Mouse (Mus musculus): ENCODE data around the gene Cbarp. TPM values are rescaled to one million over a fixed set of nuclear protein-coding genes. Genes with fewer than 3 reads are reported as not detected.

Gene Cbarp
- total and polyA plus RNA-seq, 2 experiments from 2014 or later: 1.1 to 5.9 TPM

DNA sequence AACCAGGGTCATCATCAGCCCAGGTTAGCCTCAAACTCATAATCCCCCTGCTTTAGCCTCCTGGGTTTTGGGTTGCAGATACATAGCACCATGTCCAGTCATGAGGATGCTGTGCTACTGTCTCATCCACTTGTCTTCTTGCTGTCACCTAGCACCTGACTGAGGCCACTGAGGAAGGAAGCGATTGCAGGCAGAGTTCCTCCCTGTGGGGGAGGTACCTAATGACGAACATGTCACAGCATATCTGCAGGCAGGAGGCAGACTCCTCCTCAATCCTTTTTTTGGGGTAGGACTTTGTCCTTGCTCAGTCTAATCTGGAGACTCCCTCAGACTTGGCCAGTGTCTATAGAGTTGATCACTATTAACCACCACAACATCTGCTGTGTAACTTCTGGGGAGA, 19.0 kb downstream of the Cbarp start:
- ATAC-seq (ENCODE audit: insufficient read depth, low read depth) (no peak), DNase-seq (ENCODE audit: low spot score) (no peak)
- H3K36me3 ChIP-seq (replicated peaks; ENCODE audit: control insufficient read depth, insufficient read depth, low read length): peaks cover 34% of the 10 kb centered on the region
- H3K27me3 ChIP-seq (ENCODE audit: control insufficient read depth, insufficient read depth, low read length): no peaks in the 10 kb centered on the region
- H3K4me1 ChIP-seq (ENCODE audit: control insufficient read depth, insufficient read depth): peaks cover 29% of the 10 kb centered on the region
- TF ChIP-seq EP300 (IDR thresholded peaks at IDR 0.05; ENCODE audit: low read depth) (no peak), CTCF (IDR thresholded peaks at IDR 0.05; ENCODE audit: low read depth) (no peak)
- no peak overlapping the region for H3K9ac ChIP-seq (replicated peaks; ENCODE audit: low read depth, low read length)
- H3K27ac ChIP-seq (ENCODE audit: low read depth): no peak overlapping the region
- no peak overlapping the region for H3K4me2 ChIP-seq (ENCODE audit: low read depth, low read length)
- H3K4me3 ChIP-seq (ENCODE audit: low read depth, low read length): no peak overlapping the region
- 57% methylated on average over 2 of the region's 2 CpGs for WGBS
- no peaks in the 10 kb centered on the region for H3K9me3 ChIP-seq (replicated peaks; ENCODE audit: control insufficient read depth, low read length)

DNA sequence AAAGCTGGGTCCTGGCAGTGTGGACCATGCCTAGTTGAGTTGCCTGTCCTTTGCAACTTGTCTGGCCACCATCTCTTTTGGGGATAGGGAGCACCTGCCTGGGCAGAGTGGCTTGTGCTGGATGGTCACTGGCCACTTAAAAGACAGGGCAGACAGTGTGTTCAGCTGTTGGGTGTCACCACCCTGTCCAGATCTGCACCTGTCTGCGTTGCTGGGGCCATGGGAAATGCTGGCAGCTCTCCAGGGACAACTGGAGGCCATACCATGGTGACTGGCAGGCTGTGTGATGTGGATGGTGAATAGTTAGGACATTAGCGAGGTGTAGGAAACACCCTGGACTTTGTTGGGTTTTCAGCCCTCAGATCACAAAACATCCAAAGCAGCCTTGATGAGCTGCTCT, 20.5 kb downstream of the Cbarp start:
- Histone ChIP-seq H3K4me2 (ENCODE audit: low read depth, low read length) (no peak overlapping the region), H3K36me3 (replicated peaks; ENCODE audit: control insufficient read depth, insufficient read depth, low read length) (peaks cover 19% of the 10 kb centered on the region; the same call in 1 of the 2 replicates), H3K27me3 (ENCODE audit: control insufficient read depth, insufficient read depth, low read length) (no peaks in the 10 kb centered on the region), H3K27ac (ENCODE audit: low read depth) (no peak overlapping the region), H3K4me1 (ENCODE audit: control insufficient read depth, insufficient read depth) (peaks cover 31% of the 10 kb centered on the region), H3K9ac (replicated peaks; ENCODE audit: low read depth, low read length) (no peak overlapping the region), H3K4me3 (ENCODE audit: low read depth, low read length) (no peak overlapping the region), H3K9me3 (replicated peaks; ENCODE audit: control insufficient read depth, low read length) (no peaks in the 10 kb centered on the region)
- ATAC-seq (ENCODE audit: insufficient read depth, low read depth) (no peak), DNase-seq (ENCODE audit: low spot score) (no peak)
- 43% methylated on average over 2 of the region's 2 CpGs for WGBS
- TF ChIP-seq EP300 (IDR thresholded peaks at IDR 0.05; ENCODE audit: low read depth) (no peak), CTCF (IDR thresholded peaks at IDR 0.05; ENCODE audit: low read depth) (no peak)

DNA sequence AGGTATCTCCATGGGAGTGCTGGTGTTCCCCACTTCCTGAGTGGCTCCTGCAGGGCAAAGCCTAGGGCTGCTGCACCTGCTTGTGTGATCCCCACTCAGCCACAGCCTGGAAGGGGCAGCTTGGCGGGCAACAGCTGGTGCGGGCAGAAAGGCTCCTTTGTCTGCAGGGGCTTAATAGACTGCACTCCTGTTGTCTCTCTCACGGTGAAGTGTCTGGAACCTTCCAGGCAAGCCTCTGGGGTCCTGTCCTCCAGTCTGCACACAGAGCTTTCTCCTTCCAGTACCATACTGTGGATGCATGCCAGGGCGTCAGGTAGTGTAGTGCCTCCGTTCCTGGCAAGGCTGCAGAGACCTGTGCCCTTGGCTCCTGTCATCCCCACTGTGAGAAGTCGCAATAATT, 22.1 kb downstream of the Cbarp start:
- H3K27me3 ChIP-seq (ENCODE audit: control insufficient read depth, insufficient read depth, low read length): no peaks in the 10 kb centered on the region
- 0 out of 2 replicates have a peak overlapping the region, but pooled peaks have one; percentile 25 for H3K9ac ChIP-seq (replicated peaks; ENCODE audit: low read depth, low read length)
- DNase-seq (ENCODE audit: low spot score) (no peak), ATAC-seq (ENCODE audit: insufficient read depth, low read depth) (no peak)
- peaks cover 10% of the 10 kb centered on the region; the same call in 1 of the 2 replicates for H3K36me3 ChIP-seq (replicated peaks; ENCODE audit: control insufficient read depth, insufficient read depth, low read length)
- peaks cover 31% of the 10 kb centered on the region for H3K4me1 ChIP-seq (ENCODE audit: control insufficient read depth, insufficient read depth)
- no peak overlapping the region for H3K4me3 ChIP-seq (ENCODE audit: low read depth, low read length)
- TF ChIP-seq CTCF (IDR thresholded peaks at IDR 0.05; ENCODE audit: low read depth): no peak
- no peak for TF ChIP-seq EP300 (IDR thresholded peaks at IDR 0.05; ENCODE audit: low read depth)
- no peaks in the 10 kb centered on the region for H3K9me3 ChIP-seq (replicated peaks; ENCODE audit: control insufficient read depth, low read length)
- H3K27ac ChIP-seq (ENCODE audit: low read depth): no peak overlapping the region
- 61% methylated on average over 6 of the region's 6 CpGs for WGBS
- H3K4me2 ChIP-seq (ENCODE audit: low read depth, low read length): peak overlapping the region; percentile 93; the same call in 1 of the 2 replicates

- Histone ChIP-seq H3K27ac (ENCODE audit: low read depth) (peak overlapping the region; percentile 71), H3K4me2 (ENCODE audit: low read depth, low read length) (peak overlapping the region; percentile 93), H3K4me3 (ENCODE audit: low read depth, low read length) (peak overlapping the region; percentile 97), H3K9ac (replicated peaks; ENCODE audit: low read depth, low read length) (peak overlapping the region; percentile 92), H3K4me1 (ENCODE audit: control insufficient read depth, insufficient read depth) (peaks cover 31% of the 10 kb centered on the region), H3K27me3 (ENCODE audit: control insufficient read depth, insufficient read depth, low read length) (no peaks in the 10 kb centered on the region), H3K36me3 (replicated peaks; ENCODE audit: control insufficient read depth, insufficient read depth, low read length) (peaks cover 9% of the 10 kb centered on the region; the same call in 1 of the 2 replicates), H3K9me3 (replicated peaks; ENCODE audit: control insufficient read depth, low read length) (no peaks in the 10 kb centered on the region)
- DNase-seq (ENCODE audit: low spot score): no peak
- no peak for ATAC-seq (ENCODE audit: insufficient read depth, low read depth)
- WGBS: 36% methylated on average over 1 of the region's 1 CpGs
- no peak for TF ChIP-seq EP300 (IDR thresholded peaks at IDR 0.05; ENCODE audit: low read depth)
- no peak for TF ChIP-seq CTCF (IDR thresholded peaks at IDR 0.05; ENCODE audit: low read depth)
Measured at GRCm38 (mm10) chr10:80117736-80118135, 22.9 kb downstream of the Cbarp start.

- Histone ChIP-seq H3K9ac (replicated peaks; ENCODE audit: low read depth, low read length) (peak overlapping the region; percentile 92), H3K4me2 (ENCODE audit: low read depth, low read length) (peak overlapping the region; percentile 93), H3K27ac (ENCODE audit: low read depth) (peak overlapping the region; percentile 71), H3K27me3 (ENCODE audit: control insufficient read depth, insufficient read depth, low read length) (no peaks in the 10 kb centered on the region), H3K4me1 (ENCODE audit: control insufficient read depth, insufficient read depth) (peaks cover 31% of the 10 kb centered on the region), H3K4me3 (ENCODE audit: low read depth, low read length) (peak overlapping the region; percentile 97), H3K36me3 (replicated peaks; ENCODE audit: control insufficient read depth, insufficient read depth, low read length) (peaks cover 9% of the 10 kb centered on the region; the same call in 1 of the 2 replicates), H3K9me3 (replicated peaks; ENCODE audit: control insufficient read depth, low read length) (no peaks in the 10 kb centered on the region)
- under 1% methylated on average over 30 of the region's 30 CpGs for WGBS
- no peak for ATAC-seq (ENCODE audit: insufficient read depth, low read depth)
- DNase-seq (ENCODE audit: low spot score): peak; percentile 53
- TF ChIP-seq CTCF (IDR thresholded peaks at IDR 0.05; ENCODE audit: low read depth): no peak
- no peak for TF ChIP-seq EP300 (IDR thresholded peaks at IDR 0.05; ENCODE audit: low read depth)
Measured at GRCm38 (mm10) chr10:80116927-80117691, 23.5 kb downstream of the Cbarp start.
